Mouse (Mus musculus) A20 (cell line): ENCODE measurements around the gene Vars.
"Not testable (repeated sequence)": the region's sequence is repeated elsewhere in the genome, so short reads cannot be mapped to it uniquely, and the experiment has no call there.

Source experiments
- DNase-seq: peaks from one replicate; pipeline ENCODE4 v3.0.0-alpha.2; 2011; ENCODE audit warnings: low read depth, low spot score

Vars gene

DNA sequence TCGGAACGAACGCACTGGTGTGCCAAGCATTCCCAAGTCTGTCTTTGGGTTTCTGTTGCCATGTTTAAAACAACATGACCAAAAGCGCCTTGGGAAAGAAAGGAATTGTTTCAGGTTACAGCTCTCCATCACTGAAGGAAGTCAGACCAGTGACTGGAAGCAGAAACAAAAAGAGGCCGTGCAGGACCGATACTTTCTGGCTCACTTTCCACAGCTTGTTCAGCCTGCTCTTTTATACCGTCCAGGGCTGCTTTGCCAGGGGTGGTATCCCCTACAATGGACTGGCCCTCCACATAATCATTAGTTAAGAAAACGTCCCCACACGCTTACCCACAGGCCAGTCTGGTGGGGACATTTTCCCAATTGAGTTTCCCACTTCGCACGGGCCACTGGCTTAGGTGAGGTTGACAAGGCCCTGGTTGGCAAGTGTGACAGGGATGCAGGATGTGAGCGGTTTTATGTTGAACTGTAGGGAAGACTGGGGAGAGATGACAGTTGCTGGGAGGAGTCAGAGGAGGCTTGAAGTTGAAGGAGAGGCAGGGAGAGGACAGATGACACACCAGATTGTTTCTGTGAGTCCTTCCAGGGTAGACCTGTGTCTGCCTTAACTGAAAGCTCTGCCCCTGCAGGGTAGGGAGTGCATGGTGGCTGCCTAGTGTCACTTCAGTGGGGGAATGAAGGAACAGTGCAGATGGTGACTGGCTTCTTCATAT lies 1.5 kb downstream of the Vars start:
- peak; percentile 56 for DNase-seq

DNA sequence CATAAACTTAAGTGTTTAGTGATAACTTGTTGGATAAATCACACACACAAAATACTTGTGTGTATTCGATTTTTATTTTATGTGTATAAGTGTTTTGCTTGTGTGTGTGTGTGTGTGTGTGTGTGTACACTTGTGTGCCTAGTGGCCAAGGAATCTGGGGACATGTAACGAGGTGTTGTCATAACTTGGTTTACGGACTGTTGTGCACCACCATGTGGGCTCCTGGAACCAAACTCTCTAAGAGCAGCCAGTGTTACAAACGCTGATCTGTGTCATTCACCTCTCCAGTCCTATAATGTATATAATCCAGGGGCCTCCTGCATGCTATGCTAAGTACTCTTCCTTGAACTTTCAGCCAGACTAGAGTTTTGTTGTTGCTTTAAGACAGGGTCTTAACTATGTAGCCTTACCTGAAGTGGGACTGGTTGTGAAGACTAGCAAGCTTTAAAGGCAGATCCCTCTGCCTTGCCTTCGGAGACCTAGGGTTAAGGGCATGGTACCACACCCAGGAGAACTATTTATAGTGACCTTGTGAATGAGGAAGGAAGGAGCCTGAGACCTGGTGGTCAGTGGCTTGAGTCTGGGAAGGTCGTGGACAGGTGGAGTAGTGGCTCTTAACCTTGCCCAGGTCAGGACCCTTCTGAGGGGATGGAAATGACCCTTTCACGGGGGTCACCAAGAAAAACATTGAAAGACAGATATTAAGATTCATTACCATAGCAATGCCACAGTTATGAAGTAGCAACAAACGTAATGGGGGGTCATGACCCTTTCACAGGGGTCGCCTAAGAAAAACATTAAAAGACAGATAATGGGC lies 2.4 kb downstream of the Vars start:
- peak; percentile 49 for DNase-seq

DNA sequence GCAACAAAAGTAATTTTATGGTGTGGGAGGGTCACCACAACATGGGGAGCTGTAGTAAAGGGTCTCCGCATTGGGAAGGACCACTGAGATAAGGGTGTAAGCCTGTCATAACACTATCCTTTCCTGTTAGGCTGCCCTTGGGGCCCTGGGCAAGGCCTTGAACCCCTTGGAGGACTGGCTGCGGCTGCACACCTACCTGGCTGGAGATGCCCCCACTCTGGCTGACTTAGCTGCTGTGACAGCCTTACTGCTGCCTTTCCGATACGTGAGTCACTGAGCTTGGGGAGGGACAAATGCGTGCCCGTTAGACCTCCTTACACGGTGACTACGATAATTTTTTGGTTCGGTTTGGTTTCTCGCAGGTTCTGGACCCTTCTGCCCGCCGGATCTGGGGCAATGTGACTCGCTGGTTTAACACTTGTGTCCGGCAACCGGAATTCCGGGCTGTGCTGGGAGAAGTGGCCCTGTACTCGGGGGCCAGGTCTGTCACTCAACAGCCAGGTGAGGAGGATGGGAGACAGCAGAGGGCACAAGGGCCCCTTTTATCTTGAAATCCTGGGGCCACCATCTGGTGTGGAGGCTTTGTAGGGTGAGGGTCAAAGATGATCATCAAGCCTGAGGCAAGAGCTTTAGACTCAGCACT lies 3.4 kb downstream of the Vars start:
- no peak for DNase-seq

DNA sequence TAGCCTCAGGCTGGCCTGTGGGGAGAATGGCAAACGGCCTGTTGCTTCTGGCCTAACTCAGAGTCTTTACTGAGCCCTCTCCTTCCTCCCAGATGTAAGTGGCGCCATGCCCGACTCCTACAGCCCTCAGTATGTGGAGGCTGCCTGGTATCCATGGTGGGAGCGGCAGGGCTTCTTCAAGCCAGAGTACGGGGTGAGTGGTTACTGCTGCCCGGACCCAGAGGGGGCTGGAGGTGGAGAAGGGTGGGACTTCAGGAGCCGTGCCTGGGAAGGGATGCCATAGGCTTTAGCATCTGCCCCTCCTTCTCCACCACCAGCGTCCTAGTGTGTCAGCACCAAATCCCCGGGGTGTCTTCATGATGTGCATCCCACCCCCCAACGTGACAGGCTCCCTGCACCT lies 4.4 kb downstream of the Vars start:
- DNase-seq, result no peak

DNA sequence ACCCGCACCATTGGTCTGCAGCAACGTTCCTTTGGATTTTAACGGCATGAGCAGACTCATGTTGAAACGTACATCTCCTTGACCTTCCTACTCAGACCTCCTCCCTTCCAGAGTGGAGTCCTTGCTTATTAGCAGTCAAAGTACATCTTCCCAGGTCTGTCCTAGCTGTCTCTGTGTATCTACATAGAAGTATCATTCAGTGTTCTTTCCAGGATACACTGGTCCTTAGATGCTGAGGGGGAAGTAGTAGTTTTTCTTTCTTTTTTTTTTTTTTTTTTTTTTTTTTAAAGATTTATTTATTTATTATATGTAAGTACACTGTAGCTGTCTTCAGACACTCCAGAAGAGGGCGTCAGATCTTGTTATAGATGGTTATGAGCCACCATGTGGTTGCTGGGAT lies 5.1 kb downstream of the Vars start:
- not testable (repeated sequence) for DNase-seq

DNA sequence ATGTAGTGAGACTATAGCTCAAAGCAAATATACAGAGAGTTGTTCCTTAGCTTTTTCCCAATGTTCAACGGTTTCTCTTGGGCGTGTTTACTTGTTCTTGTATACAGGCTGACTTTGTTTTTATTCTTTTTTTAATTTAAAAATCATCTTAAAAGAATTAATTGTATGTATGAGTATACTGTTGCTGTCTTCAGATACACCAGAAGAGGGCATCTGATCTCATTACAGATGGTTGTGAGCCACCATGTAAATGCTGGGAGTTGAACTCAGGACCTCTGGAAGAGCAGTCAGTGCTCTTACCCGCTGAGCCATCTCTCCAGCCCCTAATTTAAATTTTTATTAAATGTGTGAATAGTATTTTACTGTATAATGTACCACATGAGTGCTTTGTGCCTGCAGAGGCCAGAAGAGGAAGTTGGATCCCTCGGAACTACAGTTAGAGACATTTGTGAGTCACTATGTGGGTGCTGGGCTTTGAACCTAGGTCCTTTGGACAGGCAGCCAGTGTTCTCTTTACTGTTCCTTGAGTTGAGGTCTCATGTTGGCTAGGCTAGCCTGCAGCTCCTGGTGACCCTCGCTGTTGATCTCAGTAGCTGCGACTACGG lies 6.7 kb downstream of the Vars start:
- no peak for DNase-seq

DNA sequence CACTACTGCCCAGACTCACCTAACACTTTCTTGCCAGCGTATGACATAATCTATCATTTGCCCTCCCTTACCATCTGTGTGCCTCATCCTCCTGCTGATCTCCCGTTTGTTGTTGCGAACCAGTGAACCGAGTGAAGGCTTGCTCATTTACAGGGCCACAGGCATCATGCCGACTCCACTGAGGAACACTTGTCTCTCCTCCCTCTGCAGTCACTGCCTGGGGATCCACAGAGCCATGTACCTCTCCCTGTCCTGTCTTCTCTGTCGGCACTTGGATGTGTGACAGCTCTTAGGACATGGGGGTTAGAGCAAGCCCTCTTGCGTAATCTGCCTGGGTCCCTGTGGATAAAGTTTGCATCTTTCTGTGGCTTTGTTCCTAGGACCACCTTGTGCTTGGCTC lies 8.8 kb downstream of the Vars start:
- no peak for DNase-seq

DNA sequence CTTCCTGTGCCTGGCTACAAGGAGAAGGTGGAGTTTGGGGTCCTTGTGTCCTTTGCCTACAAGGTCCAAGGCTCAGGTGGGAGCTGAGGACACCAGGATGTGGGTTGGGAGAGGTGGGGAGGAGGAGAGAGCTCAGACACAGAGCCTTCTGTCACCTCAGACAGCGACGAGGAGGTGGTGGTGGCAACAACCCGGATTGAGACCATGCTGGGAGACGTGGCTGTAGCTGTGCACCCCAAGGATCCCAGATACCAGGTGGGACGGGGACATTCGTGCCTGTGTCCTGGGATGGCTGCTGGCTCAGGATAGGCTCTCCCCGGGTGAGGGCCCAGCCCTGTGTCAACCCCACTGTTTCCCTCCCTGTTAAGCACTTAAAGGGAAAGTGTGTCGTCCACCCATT lies 10.7 kb downstream of the Vars start:
- no peak for DNase-seq

DNA sequence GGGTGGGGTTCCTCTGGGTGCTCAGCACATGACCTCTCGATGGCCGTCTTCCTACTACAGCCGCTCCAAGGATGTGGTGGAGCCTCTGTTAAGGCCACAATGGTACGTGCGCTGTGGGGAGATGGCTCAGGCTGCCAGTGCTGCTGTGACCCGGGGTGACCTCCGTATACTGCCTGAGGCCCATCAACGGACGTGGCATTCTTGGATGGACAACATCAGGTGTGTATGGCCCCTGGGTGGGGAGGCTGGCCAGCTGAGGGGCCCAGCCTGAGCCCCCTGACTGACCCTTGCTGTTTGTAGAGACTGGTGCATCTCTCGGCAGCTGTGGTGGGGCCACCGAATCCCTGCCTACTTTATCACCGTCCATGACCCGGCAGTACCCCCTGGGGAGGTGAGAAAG lies 11.6 kb downstream of the Vars start:
- no peak for DNase-seq

DNA sequence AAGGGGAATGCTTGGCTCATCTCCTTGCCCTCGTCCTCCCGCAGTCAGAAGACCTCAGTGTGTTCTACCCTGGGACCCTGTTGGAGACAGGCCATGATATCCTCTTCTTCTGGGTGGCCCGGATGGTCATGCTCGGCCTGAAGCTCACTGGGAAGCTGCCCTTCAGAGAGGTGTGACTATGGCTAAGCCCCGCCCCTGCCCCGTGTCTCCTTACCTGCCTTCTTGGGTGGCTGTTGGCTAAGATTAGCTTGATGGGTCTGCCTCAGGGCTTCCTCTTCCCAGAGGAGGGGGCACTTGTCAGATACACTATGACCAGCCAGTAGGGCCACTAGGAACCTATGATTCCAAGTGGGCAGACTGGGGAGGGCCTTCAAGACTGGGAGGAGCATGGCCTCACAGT lies 12.4 kb downstream of the Vars start:
- no peak for DNase-seq

DNA sequence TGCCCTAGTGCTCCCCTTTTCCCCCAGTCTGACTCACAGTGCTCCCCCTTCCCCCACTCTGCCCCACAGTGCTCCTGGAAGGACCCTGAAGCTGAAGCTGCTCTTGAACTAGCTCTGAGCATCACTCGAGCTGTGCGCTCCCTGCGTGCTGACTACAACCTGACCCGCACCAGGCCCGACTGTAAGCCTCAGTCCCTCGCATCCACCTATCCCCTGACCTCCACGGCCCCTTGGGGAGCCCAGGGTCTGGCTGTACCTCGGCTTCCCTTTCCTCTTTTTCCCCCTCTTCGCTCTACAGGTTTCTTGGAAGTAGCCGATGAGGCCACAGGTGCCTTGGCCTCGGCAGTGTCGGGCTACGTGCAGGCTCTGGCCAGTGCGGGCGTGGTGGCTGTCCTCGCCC lies 14.5 kb downstream of the Vars start:
- DNase-seq, result no peak

DNA sequence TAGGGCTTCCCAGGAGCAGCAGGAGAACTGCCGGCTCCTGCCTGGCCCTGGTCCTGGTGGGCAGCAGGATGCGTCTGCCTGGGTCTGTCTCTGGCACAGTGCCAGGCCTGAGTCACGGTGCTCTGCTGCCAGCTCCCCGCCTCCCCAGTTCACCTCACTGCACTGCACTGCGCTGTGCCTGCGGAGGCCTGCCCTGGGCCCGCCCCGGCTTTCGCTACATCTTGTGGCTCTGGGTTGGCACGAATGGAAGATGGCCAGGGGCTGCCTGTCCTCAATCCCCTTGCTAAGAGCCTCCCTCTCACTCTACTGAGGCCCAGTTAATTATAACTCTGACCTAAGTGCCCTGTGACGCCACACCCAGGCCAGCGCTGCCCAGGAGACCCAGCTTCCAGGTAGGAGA lies 15.6 kb downstream of the Vars start, which contains the start of gene Vwa7:
Gene Vwa7 (plus strand): TSS at position 204 of the 400 bp plus-strand sequence.
- DNase-seq, result no peak

DNA sequence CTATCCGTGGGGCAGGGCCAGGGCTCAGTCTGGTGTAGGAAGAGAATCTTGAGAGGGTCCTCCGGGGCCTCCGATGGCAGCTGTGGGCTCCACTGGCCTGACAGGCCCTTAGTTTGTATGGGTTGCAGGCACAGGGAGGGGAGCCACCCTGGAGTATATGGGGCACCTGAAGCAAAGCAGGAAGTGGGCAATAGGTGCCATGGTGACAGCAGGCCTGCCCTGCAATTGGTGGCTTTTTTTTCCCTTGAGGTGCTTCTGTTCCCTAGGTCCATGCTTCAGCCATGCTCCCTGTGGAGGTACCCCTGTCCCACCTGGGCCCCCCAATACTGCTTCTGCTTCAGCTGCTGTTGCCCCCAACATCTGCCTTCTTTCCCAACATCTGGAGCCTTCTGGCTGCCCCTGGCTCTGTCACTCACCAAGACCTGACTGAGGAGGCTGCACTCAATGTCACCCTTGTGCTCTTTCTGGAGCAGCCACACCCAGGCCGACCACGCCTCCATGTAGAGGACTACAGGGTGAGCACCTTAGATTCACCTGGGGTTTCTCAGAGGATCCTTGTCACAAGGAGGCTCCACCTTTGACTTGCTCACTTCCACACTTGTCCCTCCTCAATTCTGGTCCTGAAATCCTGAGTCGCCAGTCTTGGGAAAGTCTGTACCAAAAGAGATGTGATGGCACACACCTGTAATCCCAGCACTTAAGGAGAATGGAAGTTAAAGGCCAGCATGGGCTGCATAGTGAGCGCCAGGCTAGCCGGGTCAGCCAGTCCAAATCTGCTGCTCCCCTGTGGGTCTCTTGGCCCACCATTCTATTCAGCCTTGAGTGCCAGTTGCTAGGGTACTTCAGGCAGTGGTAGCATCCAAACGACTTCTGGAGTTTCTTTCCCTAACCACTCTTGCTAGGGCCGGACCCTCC lies 16.3 kb downstream of the Vars start:
- peak; percentile 51 for DNase-seq

DNA sequence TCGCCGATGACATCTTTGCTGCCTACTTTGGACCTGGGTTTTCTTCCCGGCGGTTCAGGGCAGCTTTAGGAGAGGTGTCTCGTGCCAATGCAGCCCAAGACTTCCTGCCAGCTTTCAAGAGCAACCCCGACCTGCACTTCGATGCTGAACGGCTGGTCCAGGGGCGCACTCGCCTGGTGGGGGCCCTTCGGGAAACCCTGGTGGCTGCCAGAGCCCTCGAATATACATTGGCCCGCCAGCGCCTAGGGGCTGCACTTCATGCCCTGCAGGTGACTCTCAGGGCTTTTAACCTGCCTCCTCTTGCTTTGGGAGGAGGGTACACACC lies 16.9 kb downstream of the Vars start:
- DNase-seq, result no peak

DNA sequence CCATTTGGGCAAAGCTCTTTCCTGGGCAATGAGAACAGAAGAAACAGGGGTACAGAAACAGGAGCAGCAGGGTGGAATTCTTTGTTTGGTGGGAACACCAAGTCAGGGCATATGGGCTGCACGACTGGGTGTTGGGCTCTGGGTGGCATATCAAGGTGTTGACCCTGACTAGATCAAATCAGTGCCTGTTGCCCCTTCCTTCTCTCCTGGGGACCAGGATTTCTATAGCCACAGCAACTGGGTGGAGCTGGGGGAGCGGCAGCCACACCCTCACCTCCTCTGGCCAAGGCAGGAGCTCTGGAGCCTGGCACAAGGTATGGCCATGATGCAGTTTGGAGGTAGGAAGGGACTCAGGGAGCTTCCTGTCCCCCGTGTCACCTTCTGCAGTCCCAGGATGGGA lies 17.4 kb downstream of the Vars start:
- no peak for DNase-seq

DNA sequence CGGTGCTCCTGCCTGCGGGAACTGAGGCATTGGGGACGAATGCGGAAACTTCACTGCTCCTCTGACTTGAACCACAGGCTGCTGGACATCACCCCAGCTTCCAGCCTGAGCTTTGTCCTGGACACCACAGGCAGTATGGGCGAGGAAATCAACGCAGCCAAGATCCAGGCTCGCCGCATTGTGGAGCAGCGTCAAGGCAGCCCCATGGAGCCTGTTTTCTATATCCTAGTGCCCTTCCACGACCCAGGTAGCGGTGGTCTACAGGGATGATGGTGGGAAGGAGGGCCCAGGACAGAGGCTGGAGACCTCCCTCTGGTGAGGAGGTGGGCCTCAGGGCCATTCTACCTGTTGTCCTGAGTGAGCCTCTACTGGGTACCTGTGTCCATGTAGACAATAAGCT lies 19.1 kb downstream of the Vars start:
- DNase-seq, result no peak

DNA sequence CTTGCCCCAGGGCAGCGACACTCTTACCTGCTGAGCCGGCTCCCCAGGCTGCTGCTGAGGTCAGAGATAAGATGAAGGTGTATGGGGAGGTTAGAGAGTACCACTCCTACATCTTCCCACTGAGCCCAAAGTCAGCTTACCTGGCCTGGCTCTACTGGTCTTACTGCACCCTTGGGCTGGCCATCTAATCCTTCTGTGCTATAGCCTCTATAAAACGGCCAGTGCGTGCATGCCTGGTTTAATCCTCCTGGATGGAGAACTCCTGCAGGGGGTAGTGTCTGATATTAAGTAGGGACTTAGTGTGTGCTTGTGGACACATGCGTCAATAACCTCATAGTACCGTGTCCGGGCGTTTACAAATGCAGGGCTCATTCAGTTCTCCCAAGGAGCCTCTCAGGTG lies 19.8 kb downstream of the Vars start:
- no peak for DNase-seq

DNA sequence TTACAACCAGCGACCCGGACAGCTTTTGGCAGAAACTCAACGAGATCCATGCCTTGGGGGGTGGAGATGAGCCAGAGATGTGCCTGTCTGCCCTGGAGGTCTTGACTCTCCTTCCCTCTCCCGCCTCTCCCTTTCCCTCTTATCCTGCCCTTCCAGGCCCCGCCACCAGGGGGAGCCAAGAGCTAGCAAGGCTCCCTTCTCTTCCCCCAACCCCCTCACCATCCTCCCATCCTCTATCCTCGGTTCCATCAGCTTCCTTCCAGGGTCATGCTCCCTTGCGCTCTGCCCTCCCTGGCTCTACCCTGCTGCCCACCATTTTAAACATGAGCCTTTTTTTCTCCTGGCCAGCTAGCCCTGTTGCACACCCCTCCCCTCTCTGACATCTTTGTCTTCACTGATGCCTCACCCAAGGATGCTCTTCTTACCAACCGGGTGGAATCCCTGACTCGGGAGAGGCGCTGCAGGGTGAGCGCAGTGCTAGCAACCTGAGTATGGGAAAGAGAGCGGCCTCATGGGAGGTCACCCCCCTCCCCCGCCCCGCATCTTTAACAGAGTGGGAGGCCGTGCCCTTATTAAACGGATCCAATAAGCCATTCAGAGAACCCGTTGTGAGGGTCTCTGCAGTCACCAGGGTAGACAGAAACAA lies 20.5 kb downstream of the Vars start:
- DNase-seq, result peak; percentile 74

DNA sequence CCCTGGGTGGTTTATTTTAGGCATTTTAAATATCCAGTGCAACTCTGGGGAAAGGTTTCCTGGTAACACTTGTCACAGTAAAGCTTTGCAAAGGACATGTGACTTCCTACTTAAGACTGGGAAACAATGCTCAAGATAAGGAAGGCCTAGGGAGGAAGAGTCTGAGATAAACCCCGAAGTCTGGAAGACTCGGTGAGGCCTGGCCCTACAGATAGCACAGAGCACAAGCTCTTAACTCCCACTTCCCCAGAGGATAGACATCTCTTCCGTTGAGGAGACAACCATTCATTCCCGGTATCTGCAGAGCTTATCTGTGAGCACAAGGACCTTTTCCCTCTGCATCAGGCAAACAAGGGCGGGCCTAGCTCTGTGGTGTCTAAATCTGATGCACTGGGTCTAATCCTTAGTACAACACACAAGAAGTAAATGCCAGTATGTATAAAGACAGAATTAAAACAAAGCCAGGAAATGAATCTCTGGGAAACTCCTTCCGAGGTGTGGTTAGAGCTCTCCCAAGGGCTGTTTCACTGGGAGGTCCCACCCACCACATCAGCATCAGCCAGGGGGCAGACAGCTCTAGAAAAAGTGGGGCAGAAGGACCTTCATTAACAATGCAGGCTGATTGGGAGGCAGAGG lies 21.2 kb downstream of the Vars start:
- no peak for DNase-seq

DNA sequence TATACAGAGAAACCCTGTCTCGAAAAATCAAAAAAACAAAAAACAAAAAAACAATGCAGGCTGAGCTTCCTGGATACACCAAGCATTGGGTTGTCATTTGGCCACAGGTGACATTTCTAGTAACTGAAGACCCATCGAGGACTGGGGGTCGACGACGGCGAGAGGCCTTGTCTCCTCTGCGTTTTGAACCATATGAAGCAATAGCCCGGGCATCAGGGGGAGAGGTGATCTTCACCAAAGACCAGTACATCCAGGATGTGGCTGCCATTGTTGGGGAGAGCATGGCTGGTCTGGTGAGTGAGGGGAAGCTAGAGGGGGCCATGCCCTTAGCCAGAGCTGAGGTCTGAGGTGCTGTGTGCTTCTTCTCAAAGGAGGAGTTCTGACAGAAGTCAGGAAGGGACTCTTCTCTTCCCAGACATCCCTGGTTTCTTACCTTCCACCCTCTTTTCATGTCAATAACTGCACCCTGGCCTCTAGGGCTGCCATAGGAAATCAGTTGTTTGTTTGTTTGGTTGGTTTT lies 21.8 kb downstream of the Vars start:
- no peak for DNase-seq
